Mouse (Mus musculus) thymus, adult 2 months (tissue): Measurements from ENCODE around the gene C5ar2. TPM values are rescaled to one million over a fixed set of nuclear protein-coding genes. Genes with fewer than 3 reads are reported as not detected.
A peak's percentile ranks its signal among the peaks of the same experiment; 100 is the strongest.

Source experiments
- DNase-seq: peaks from one replicate; pipeline ENCODE4 v3.0.0; 2021
- H3K27ac ChIP-seq: fragments of 200-500 bp; 2 replicates; pipeline ENCODE4 v1.5.1; 2012; ENCODE audit warnings: low read length, control low read depth; ENCODE audit not compliant: control insufficient read depth, insufficient read depth
- H3K27me3 ChIP-seq: fragments of 200-500 bp; 2 replicates; pipeline ENCODE4 v1.6.1; 2012; ENCODE audit warnings: mild to moderate bottlenecking, low read length, moderate library complexity, mixed read lengths; ENCODE audit not compliant: control insufficient read depth, insufficient read depth
- H3K36me3 ChIP-seq: fragments of 200-500 bp; 2 replicates; pipeline ENCODE4 v1.6.1; 2012; ENCODE audit warnings: mild to moderate bottlenecking, low read length, moderate library complexity; ENCODE audit not compliant: control insufficient read depth, insufficient read depth
- H3K4me1 ChIP-seq: fragments of 200-500 bp; replicated peaks from 2 replicates; pipeline ENCODE4 v1.6.1; 2012; ENCODE audit warnings: low read length; ENCODE audit not compliant: control insufficient read depth, insufficient read depth
- H3K4me3 ChIP-seq: fragments of 200-500 bp; 2 replicates; pipeline ENCODE4 v1.5.1; 2012; ENCODE audit warnings: mild to moderate bottlenecking, low read length, control low read depth, moderate library complexity; ENCODE audit not compliant: control insufficient read depth, insufficient read depth
- CTCF ChIP-seq: fragments of 200-500 bp; IDR thresholded peaks from 2 replicates; pipeline ENCODE4 v1.5.1; 2012; ENCODE audit warnings: mild to moderate bottlenecking, control low read depth, low read length, moderate library complexity, borderline replicate concordance; ENCODE audit not compliant: control insufficient read depth, poor library complexity, insufficient read depth; ENCODE audit errors: extremely low read depth
- POLR2A ChIP-seq: fragments of 200-500 bp; IDR thresholded peaks from 2 replicates; pipeline ENCODE4 v1.6.1; 2012; ENCODE audit warnings: mild to moderate bottlenecking, low read length, control low read depth, moderate library complexity; ENCODE audit not compliant: control insufficient read depth, poor library complexity, insufficient read depth; ENCODE audit errors: extremely low read depth
- WGBS: fragments of 180-500 bp; shearing (Covaris S2); methylation state at CpG from one replicate; pipeline ENCODE4 v1.1.7; 2018; 5-methylcytosine and 5-hydroxymethylcytosine counted together
- polyA plus RNA-seq: library from polyadenylated mRNA; depleted of rRNA; stranded (reverse); fragments of >200 nt; gene quantifications from 2 replicates; pipeline ENCODE4 v1.2.3, GENCODE M21; 2012

Gene C5ar2
- polyA plus RNA-seq, 1 experiment: 0.46 TPM

- Histone ChIP-seq H3K36me3 (no peaks in the 10 kb centered on the region), H3K4me1 (peaks cover 68% of the 10 kb centered on the region), H3K27me3 (no peaks in the 10 kb centered on the region), H3K27ac (peak overlapping the region; percentile 29; the same call in 1 of the 2 replicates), H3K4me3 (no peak overlapping the region)
- no peak for DNase-seq
- no peak for TF ChIP-seq CTCF
- TF ChIP-seq POLR2A: no peak
- 27% methylated on average over 9 of the region's 9 CpGs for WGBS
Observed at GRCm38 (mm10) chr7:16204791-16205190, 39.2 kb downstream of the C5ar2 start.

- Histone ChIP-seq H3K4me3 (no peak overlapping the region), H3K27me3 (no peaks in the 10 kb centered on the region), H3K36me3 (no peaks in the 10 kb centered on the region), H3K4me1 (peaks cover 80% of the 10 kb centered on the region), H3K27ac (no peak overlapping the region)
- TF ChIP-seq CTCF (no peak), POLR2A (no peak)
- DNase-seq: no peak
- WGBS: 96% methylated on average over 13 of the region's 13 CpGs
Observed at GRCm38 (mm10) chr7:16203505-16203903, 40.5 kb downstream of the C5ar2 start.

- WGBS: 88% methylated on average over 15 of the region's 15 CpGs
- Histone ChIP-seq H3K36me3 (no peaks in the 10 kb centered on the region), H3K4me3 (no peak overlapping the region), H3K27me3 (no peaks in the 10 kb centered on the region), H3K27ac (no peak overlapping the region), H3K4me1 (peaks cover 82% of the 10 kb centered on the region)
- no peak for DNase-seq
- TF ChIP-seq POLR2A (no peak), CTCF (no peak)
Observed at GRCm38 (mm10) chr7:16202756-16203504, 41.0 kb downstream of the C5ar2 start.

- H3K27ac ChIP-seq: peak overlapping the region; percentile 26; the same call in 1 of the 2 replicates
- H3K27me3 ChIP-seq: no peaks in the 10 kb centered on the region
- DNase-seq: peak; percentile 73
- 5% methylated on average over 6 of the region's 6 CpGs for WGBS
- peaks cover 81% of the 10 kb centered on the region for H3K4me1 ChIP-seq
- no peak overlapping the region for H3K4me3 ChIP-seq
- no peaks in the 10 kb centered on the region for H3K36me3 ChIP-seq
- no peak for TF ChIP-seq POLR2A
- no peak for TF ChIP-seq CTCF
Observed at GRCm38 (mm10) chr7:16201136-16201535, 42.8 kb downstream of the C5ar2 start.

GRCm38 (mm10) chr7:16198540-16198939 lies 45.4 kb downstream of the C5ar2 start:
- 29% methylated on average over 11 of the region's 11 CpGs for WGBS

GRCm38 (mm10) chr7:16197166-16197565 lies 46.8 kb downstream of the C5ar2 start:
- TF ChIP-seq CTCF (no peak), POLR2A (no peak)
- DNase-seq: peak; percentile 69
- Histone ChIP-seq H3K27me3 (no peaks in the 10 kb centered on the region), H3K27ac (peak overlapping the region; percentile 76), H3K4me3 (no peak overlapping the region), H3K4me1 (peaks cover 80% of the 10 kb centered on the region), H3K36me3 (no peaks in the 10 kb centered on the region)
- 13% methylated on average over 5 of the region's 5 CpGs for WGBS

More at GRCm38 (mm10) chr7:16198540-16198939, 45.4 kb downstream of the C5ar2 start:
- Histone ChIP-seq H3K27me3 (no peaks in the 10 kb centered on the region), H3K27ac (peak overlapping the region; percentile 76), H3K36me3 (no peaks in the 10 kb centered on the region), H3K4me3 (no peak overlapping the region), H3K4me1 (peaks cover 75% of the 10 kb centered on the region)
- DNase-seq: peak; percentile 43
- TF ChIP-seq POLR2A: no peak
- no peak for TF ChIP-seq CTCF
